Mouse (Mus musculus) hindlimb bud, embryonic 11.5 days (tissue): Measurements from ENCODE around the gene Pih1d3.

Experiments
- DNase-seq: peaks from one replicate; pipeline ENCODE4 v3.0.0-alpha.2; 2012; ENCODE audit warnings: low read depth, low spot score; ENCODE audit errors: extremely low spot score

The Pih1d3 gene

GRCm38 (mm10) chr1:31222564-31222963, at the start of gene Pih1d3, which contains the start of gene 4931428L18Rik:
Gene Pih1d3 (plus strand): TSS chr1:31222838.
Gene 4931428L18Rik (minus strand): TSS chr1:31222684.
- no peak for DNase-seq

- DNase-seq = no peak
These were observed 47.2 kb upstream of the Pih1d3 start for GRCm38 (mm10) chr1:31175401-31175800.

GRCm38 (mm10) chr1:31176101-31176500, 46.5 kb upstream of the Pih1d3 start, which contains the start of gene Lgsn:
Gene Lgsn (plus strand): TSS chr1:31176401.
- DNase-seq = no peak

GRCm38 (mm10) chr1:31178264-31178663, 44.4 kb upstream of the Pih1d3 start:
- DNase-seq = no peak

- DNase-seq = no peak
These were observed 32.3 kb upstream of the Pih1d3 start for GRCm38 (mm10) chr1:31190237-31190866.

GRCm38 (mm10) chr1:31195633-31196032, 27.0 kb upstream of the Pih1d3 start:
- no peak for DNase-seq

GRCm38 (mm10) chr1:31196959-31197358, 25.7 kb upstream of the Pih1d3 start:
- DNase-seq = no peak

GRCm38 (mm10) chr1:31203771-31204170, 18.9 kb upstream of the Pih1d3 start:
- DNase-seq = no peak

GRCm38 (mm10) chr1:31205346-31205745, 17.3 kb upstream of the Pih1d3 start:
- no peak for DNase-seq

- no peak for DNase-seq
These were observed 16.9 kb upstream of the Pih1d3 start for GRCm38 (mm10) chr1:31205770-31206169.

- peak; percentile 60 for DNase-seq
These were observed 12.5 kb upstream of the Pih1d3 start for GRCm38 (mm10) chr1:31210144-31210543.

- no peak for DNase-seq
These were observed 7.8 kb upstream of the Pih1d3 start for GRCm38 (mm10) chr1:31214831-31215230.

- no peak for DNase-seq
These were observed 1.9 kb upstream of the Pih1d3 start for GRCm38 (mm10) chr1:31220599-31221250.

GRCm38 (mm10) chr1:31233319-31234036, 10.8 kb downstream of the Pih1d3 start:
- DNase-seq = no peak

- no peak for DNase-seq
These were observed 37.7 kb downstream of the Pih1d3 start for GRCm38 (mm10) chr1:31260218-31260923.
